Mouse (Mus musculus): Measurements from ENCODE around the gene Acot11.

DNA sequence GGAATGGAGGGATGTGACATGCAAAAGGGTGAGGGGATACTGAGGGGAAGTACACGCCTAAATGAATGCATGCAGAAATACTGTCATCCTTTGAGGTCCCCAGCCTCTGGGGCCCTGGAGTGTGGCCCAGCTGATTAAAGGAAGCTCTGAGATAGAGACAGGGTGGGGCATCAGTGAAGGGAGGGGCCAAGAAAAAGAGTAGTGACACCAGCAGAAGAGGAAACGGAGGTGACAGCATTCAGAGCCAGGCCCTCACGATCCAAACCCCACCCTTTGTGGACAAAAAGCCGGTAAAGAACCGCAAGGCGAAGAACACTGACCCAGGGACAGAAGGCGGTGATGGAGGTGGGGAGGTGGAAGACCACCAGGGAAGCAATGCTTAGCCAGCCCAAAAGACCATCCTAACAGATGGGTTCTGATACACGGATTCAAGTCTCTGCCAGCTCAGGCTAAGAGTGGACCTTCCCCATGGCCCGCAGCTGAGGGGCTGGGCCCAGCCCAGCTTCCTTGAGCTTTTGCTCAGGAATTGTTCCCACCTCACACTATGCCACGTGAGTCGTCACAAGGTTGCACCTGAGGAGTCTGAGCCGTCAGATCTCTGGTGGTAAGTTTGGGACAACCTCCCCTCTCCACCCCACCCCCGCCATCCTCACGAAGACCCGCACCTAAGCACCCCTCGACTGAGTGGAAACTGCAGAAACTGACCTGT is 443 bp downstream of the Acot11 start:
- TF ChIP-seq POLR2A (IDR thresholded peaks at IDR 0.05; ENCODE audit: control insufficient read depth, extremely low read depth, insufficient read depth, low read length, poor library complexity): no peak
- no peak for TF ChIP-seq CTCF (IDR thresholded peaks at IDR 0.05; ENCODE audit: borderline replicate concordance, control insufficient read depth, extremely low read depth, insufficient read depth, low read length, poor library complexity)
